Mouse (Mus musculus): ENCODE data around the gene Zfp414.

Zfp414 gene

GRCm38 (mm10) chr17:33649781-33650475 is 21.0 kb downstream of the Zfp414 start:
- DNase-seq (ENCODE audit: low spot score in 2 of 2) = no peak

GRCm38 (mm10) chr17:33666813-33667212 is 37.9 kb downstream of the Zfp414 start:
- DNase-seq (ENCODE audit: low spot score in 2 of 2) = no peak

DNA sequence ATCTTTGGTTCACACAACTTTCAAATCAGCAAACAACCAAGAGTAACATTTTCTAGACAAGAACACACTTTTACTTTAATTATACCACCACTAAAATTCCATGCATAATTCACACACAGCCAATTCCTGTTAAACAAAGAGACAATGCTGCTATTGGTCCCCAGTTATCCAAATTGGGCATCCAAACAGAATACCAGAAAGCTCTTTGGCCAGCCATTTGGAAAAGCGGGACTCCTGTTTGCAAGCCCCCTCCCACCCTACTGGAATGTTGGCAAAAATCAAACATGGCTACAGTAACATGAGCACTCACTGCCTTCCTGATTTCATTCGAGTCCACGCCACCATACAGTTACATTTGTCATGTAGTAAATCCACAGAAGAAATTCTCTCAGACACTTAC is 40.8 kb downstream of the Zfp414 start:
- DNase-seq (ENCODE audit: low spot score in 2 of 2) = no peak

DNA sequence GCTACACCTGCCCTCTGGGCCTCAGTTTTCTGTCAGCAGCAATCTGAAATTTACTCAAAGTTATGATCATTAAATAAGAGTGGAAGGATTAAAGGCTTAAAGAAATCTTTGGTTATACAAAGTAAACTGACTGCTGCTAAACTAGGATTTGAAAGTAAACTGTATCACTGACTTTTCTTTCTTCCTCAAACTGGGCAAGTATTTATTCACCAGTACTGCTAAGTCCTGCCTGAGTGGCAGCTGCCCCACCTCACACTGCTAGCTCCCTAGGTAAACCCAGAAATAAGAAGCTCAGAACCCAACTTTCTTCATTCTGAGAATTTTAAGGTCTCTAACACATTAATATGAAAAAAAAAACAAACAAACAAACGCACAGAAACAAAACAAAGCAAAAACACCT is 44.9 kb downstream of the Zfp414 start:
- DNase-seq (ENCODE audit: low spot score in 2 of 2) = no peak

DNA sequence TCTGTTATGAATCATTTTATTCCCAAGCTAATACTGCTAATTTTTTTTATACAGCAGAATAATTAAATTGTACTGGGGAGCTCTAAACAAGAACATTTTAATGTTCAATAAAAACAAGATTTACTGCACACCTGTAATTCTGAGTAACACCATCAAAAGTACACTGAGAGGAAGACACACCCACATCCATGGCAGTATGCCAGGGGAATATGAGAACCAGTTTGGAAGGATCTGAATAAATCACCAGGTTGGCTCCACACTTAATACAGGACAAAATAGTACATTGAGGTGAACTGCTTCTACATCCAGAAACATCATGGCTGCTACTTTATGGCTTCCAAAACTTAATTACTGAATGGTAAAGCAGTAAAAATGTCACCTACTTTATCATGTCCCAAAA is 46.6 kb downstream of the Zfp414 start:
- peak; percentile 59 to 68 for DNase-seq (ENCODE audit: low spot score in 2 of 2)

DNA sequence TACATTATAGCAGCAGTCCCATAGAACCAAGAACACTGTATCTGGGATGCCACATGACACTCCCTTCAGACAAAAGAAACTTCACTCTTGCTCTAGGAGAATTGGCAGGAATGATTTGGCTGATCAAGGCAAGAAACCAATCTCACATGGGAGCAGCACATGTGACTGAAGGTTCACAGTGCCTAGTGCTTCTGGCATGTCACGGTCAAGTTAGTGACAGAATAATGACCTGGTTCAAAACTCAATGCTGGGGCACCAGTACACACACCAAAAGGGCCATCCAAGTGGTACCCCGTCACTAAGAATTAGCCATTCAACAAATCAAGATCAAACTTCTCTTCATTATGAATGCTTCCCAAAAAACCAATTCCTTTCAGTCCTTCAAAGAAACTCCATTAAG is 47.2 kb downstream of the Zfp414 start:
- DNase-seq (ENCODE audit: low spot score in 2 of 2) = no peak

DNA sequence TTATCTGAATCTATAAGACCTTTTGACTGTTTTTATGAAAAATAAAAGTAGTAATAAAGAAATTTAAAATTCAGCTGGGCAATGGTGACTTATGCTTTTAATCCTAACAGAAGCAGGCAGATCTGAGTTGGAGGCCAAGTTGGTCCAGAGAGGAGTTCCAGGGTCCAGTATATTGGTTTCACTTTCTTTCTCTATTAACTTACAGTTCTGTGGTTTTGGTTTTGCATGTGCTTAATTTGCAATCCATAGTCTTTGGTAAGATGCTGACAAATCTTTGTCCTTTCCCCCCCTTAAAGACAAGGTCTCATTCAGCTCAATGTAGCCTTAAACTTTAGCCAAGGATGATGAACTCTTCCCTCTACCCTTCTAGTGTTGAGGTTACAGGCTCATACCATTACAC is 49.9 kb downstream of the Zfp414 start:
- DNase-seq (ENCODE audit: low spot score in 2 of 2) = no peak

Data from urinary bladder, postnatal 36 days (tissue).